Mouse (Mus musculus) kidney, postnatal 36 days (tissue): ENCODE data around the gene Csf1.

ENCODE experiments used
- DNase-seq, 2 experiments: peaks; one replicate each; pipeline ENCODE4 v3.0.0; 2021 to 2022; ENCODE audit warnings: mixed read lengths in 2 of 2

Gene Csf1

GRCm38 (mm10) chr3:107778016-107778415 is 17.7 kb upstream of the Csf1 start:
- no peak for DNase-seq

- DNase-seq, result no peak
These were observed 16.0 kb upstream of the Csf1 start for GRCm38 (mm10) chr3:107776295-107776694.

- no peak for DNase-seq
These were observed 15.5 kb upstream of the Csf1 start for GRCm38 (mm10) chr3:107775736-107776135.

DNA sequence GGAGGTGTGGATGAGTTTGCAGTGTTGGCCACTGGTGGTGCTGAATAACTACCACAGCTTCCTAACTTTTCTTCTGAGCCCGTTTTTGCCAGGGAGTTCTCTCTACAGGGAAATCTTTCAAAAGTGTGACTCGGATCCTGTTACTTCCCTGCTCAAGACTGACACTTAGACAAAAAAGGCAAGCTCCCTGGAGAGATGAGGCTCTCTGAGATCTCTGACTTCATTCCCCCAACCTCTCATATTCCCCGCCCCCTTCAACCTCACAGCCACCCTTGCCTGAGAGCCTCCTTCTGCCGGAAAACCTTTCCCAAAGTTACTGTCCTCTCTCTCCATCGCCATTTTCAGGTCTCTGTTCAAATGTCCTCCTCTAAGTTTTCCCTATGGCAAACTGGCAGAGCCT is 14.8 kb upstream of the Csf1 start:
- no peak for DNase-seq

DNA sequence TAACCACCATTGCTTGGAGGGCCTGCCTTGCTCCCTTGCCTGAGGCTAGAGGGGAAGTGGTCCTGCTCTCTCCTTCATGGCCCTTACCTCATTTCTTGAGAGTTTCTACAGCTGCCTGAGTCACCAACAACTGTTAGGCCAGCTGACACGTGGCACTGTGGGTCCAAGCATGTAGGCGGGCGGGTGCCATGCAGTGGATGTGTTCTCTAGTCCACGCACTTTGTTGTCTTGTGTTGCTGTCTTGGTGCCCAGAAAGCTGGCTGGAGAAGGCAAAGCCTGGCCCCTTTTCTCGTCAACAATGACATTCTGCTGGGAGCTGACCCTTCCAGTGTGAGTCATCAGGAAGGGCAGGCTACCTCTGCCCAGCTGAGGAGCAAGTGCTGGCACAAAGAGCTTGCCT is 12.6 kb upstream of the Csf1 start:
- no peak for DNase-seq

DNA sequence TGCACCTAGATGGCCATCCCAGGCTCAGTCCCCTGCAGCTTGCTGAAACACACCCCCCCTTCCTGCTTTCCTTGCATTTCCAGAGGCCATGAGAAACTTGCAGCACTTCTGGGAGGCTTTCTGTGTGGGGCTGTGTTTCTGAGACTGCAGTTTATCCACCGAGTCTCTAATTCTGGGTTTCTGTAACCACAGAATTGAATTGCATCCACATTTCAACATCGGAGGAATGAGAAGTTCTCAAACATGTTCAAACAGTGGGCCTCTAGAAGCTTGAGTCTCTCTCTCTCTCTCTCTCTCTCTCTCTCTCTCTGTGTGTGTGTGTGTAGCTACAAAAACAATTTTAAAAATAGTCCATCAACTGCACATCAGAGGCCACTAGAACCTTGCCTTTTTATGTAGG is 9.4 kb upstream of the Csf1 start:
- no peak for DNase-seq

DNA sequence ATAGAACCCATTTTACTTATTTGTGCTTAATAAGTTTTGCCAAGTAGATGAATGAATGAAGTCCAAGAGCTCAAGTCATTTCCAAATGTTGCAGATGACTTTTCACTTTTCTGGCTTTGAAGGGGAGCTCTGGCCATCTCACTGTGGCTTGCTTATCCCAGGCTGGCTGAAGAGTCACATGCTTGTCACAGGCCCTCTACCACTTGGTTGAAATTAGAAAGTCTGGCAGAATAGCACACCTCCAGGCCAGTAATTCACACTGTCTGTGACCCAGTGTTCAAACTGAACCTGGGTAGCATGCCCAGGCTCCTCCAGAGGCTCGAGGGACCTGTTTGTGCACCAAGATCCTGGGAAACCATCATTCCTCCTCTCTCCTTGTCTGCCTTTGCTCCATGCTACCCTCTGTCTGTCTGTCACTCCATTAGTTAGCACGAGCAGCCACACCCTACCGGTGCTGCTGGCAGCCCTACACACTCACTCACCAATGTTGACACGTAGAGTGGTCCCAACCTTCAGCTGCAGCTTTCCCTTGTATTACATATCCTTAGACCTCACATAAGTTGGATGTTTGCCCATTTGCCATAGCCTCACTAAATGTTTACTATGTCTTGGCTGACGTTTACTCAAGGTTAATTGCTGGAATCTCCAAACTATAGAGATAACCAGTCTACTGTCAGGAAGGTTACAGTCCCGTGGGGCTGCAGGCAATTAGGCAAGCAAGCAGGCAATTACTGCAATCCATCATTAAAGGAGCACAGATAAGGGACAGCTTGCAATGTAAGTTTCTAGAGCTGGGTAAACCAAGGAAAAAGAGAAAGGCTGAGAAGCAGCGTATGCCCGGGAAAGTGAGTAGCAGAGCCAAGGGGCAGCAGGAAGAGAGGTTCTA is 8.1 kb upstream of the Csf1 start:
- no peak for DNase-seq

- no peak for DNase-seq
These were observed 6.5 kb upstream of the Csf1 start for GRCm38 (mm10) chr3:107766804-107767203.

DNA sequence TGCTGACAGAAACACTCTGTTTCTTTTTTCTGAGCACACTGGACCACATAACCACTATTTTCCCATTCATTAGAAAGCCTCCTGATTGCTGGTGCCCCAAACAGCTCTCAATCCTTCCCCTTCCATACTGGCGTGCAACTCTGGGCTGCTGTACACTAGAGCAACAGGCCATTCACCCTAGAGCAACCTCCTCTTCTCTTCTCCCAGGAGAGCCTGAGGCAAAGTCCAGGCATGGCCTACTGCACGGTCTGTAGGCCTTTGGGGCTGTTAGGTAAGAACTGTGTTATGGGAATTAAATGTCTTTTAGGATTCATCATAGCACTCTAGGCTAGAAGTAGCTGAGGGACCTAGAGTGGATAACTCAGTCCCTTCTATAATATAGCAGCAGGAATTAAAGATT is 5.7 kb upstream of the Csf1 start:
- no peak for DNase-seq

DNA sequence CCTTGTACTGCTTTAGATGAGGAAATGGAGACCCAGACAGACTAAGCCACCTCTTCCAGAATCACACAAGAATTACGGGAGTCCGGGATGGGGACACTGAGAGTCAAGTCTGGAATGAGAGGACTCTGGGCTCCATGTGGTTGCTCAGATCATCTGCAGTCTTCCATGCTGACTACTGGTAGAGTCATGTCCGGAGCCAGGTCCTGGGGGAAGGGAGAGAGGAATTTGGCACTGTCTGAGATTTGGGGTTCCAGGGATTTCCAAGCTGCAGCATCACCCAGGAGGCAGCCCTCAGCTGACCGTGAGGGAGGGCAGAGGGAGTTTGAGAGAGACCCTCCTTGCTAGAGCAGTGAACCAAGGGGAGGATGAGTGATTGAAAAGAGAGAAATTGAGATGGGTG is 3.3 kb upstream of the Csf1 start:
- DNase-seq, result no peak

DNA sequence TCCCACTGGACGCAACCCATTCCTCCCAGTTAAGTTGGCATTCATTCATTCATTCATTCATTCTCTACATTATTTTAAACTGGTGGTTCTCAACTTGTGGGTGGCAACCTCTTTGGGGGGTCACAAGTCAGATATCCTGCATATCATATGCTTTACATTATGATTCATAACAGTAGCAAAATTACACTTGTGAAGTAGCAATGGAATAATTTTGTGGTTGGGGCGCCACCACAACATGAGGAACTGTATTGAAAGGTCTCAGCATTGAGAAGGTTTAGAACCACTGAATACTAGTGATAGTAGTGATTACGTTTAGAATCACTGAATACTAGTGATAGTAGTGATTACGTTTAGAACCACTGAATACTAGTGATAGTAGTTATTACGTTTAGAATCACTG is 1.2 kb upstream of the Csf1 start:
- no peak for DNase-seq

GRCm38 (mm10) chr3:107760771-107761170 is 502 bp upstream of the Csf1 start:
- no peak for DNase-seq

DNA sequence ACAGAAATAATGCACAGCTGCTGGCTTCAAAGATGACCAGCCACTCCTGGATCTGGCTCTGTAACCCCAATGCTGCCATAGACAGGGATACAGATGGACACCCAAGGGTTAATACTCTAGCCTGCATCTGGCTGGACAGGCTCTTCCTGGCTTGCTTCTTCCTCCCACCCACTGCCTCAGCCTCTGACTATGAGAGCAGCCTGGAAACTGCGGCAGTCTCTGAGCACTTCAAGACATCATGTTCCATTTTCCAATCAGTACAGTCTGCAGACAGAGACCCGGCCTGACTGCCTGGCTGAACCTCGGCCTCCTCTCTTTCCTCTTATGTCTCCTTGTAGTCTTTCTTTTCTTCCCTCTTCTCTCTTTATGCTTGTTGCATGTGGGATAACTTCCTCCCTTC is 1.6 kb downstream of the Csf1 start:
- DNase-seq, result no peak

DNA sequence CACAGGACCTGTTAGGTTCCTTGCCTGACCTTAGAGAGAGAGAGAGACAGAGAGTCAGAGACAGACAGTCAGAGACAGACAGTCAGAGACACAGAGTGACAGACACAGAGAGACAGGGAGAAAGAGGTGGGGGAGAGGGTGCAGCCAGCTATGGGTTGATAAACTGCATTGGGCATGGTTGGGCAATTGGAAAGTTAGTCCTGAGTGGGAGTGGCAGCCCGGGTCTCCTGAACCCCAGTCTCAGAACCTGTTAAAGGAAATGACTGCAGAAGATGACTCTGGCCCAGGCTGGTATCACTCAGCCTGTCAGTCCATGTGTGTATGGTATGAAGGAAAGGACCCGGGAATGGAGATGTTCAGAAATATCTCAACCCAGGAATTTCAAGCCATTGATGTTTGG is 2.1 kb downstream of the Csf1 start:
- no peak for DNase-seq

DNA sequence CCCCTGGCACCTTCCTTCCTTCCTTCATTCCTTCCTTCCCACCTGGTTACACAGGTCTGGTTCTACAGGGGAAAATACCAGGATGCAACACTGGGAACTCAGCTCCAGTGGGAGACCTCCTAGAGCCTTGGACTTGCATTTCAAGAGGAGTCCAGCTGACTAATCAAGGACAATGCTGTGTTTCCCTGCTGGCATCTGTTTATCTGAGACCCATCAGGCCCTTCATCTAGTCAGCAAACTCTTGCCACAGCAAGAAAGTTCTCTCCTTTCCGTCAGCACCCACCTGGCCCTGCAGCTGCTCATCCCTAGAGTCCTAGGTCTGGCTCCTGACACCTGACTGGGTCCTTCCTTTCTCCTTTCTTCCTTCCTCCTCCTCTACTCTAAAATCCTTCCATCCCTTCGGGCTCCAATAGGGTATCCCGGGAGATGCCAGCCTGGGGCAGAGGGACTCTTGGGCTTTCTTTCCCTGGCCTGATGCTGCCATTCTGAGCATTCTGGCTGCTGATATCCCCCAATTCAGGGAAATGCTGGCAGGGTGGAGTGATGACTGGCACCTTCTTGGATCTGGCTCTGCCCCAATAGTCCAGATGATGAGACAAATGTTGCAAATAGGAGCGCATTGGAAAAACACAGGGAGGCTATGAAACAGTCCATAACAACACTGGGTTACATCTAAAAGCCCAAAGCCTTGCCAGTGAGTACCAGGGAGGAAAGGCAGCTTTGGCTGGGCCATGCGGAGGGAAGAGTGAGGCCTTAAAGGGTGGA is 2.7 kb downstream of the Csf1 start:
- no peak for DNase-seq

- no peak for DNase-seq
These were observed 3.8 kb downstream of the Csf1 start for GRCm38 (mm10) chr3:107756481-107756866.

DNA sequence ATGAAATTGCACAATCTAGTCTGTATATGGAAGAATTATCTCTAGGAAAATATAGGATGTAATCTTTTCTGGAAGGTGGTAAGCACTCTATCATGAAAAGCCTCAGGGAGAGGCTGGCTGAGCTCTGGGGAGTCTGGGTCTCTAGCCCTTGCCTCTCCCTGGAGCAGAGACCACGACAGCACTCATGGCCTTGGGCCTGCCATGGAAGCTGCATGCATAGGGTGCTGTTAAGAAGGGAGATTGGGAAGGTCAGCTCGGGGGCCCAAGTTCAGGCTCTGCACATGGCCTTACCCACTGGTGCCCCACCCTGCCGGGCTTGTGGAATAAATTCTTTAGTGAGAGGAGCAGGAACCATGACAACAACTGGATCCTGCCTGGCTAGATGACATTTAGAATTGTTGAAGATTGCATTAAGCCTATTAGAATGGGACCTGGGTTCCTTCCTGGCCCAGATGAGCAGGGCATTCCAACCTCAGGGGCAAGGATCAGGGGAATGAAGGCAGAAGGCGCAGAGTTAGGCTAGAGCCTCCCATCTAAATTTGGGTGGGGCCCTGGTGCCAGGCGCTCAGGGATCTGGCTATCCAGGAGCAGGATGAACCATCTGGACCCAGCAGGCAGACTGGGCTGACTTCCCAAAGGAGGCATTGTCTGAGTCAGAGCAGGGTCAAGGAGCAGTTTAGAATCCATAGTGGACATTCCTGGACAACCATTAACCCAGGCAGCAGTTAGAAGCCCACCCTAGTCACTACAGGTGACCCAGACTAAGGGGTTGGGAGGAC is 4.4 kb downstream of the Csf1 start:
- DNase-seq, result no peak

GRCm38 (mm10) chr3:107754632-107755031 is 5.6 kb downstream of the Csf1 start:
- peak; percentile 63 to 73 for DNase-seq

DNA sequence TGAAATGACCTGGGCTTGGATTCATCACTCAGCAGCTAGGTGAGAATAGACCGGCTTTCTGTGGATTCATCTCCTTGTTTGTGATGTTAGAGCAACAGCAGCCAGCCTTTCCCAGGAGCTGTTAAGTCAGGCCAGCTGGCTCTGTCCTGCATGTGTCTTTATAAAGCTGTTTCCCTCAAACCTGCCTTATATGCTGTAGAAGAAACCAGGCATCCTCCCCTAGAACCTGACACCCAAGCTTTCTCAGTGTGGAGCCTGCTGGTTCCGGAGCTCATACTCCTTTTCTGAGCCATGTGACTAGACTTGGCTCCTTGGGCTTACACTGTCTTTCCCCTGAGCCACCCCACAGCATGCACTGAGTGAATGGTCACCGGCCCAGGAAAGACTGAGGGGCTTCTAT is 8.7 kb downstream of the Csf1 start:
- no peak for DNase-seq

GRCm38 (mm10) chr3:107750775-107751540 is 9.3 kb downstream of the Csf1 start:
- no peak for DNase-seq

DNA sequence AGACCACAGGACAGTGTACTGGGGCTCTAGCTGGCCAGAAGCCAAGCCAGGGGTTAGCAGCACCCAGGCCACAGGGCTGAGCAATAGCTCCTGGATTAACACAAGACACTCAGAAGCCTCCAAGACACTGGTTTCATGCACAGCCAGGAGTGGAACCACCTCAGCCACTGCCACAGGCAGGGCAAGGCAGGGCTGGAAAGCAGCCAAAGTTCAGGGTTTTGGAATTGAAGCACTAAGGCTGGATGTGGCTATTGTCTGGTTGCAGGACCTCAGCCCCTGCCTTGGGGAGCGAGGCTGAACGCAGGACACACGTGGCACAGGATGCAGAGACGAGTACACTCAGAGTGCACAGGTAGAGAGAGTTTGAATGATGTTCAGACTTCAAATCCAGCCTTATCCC is 10.8 kb downstream of the Csf1 start:
- DNase-seq, result peak in 1 of 2 experiments; percentile 44

- peak in 1 of 2 experiments; percentile 36 for DNase-seq
These were observed 11.9 kb downstream of the Csf1 start for GRCm38 (mm10) chr3:107748260-107748955.
